Mouse (Mus musculus): ENCODE results near the gene Tmem94. TPM values are rescaled to one million over a fixed set of nuclear protein-coding genes. Genes with fewer than 3 reads are reported as not detected.

The Tmem94 gene
- polyA plus RNA-seq, 1 experiment from 2014 or later = 12.4 TPM

DNA sequence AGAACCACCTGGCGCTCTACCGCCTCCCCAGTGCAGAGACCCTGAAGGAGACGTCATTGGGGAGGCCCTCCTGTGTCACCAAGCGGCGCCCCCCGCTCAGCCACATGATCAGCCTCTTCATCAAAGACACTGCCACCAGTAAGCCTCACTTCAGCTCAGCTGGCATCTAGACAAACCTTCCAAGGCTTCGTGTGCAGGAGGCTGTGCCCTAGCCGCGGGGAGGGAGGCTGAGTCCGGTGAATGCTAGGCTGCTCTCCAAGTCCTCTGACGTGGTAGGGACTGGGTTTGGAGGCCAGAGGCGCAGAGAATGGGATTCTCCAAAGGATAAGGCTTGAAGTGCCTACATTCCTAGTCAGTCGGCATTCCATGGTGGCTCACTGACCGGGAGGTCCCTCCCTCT lies 27.1 kb downstream of the Tmem94 start:
- ATAC-seq (no peak), DNase-seq (ENCODE audit: low spot score) (no peak)
- H3K9me3 ChIP-seq (replicated peaks; ENCODE audit: control insufficient read depth, low read length) = no peaks in the 10 kb centered on the region
- H3K27ac ChIP-seq (ENCODE audit: low read depth, low read length) = no peak overlapping the region
- no peak overlapping the region for H3K4me3 ChIP-seq (ENCODE audit: low read depth, low read length)
- no peaks in the 10 kb centered on the region for H3K4me1 ChIP-seq (ENCODE audit: control insufficient read depth, insufficient read depth, low read length)
- H3K4me2 ChIP-seq (ENCODE audit: low read length) = no peak overlapping the region
- peaks cover 93% of the 10 kb centered on the region for H3K36me3 ChIP-seq (ENCODE audit: control insufficient read depth, insufficient read depth, low read length)
- no peak overlapping the region for H3K9ac ChIP-seq (ENCODE audit: low read length)
- WGBS = 84% methylated on average over 14 of the region's 14 CpGs
- H3K27me3 ChIP-seq (replicated peaks; ENCODE audit: control insufficient read depth, insufficient read depth, low read length) = no peaks in the 10 kb centered on the region

GRCm38 (mm10) chr11:115796898-115797297 lies 31.7 kb downstream of the Tmem94 start:
- no peaks in the 10 kb centered on the region for H3K27me3 ChIP-seq (replicated peaks; ENCODE audit: control insufficient read depth, insufficient read depth, low read length)
- H3K36me3 ChIP-seq (ENCODE audit: control insufficient read depth, insufficient read depth, low read length) = peaks cover 100% of the 10 kb centered on the region
- no peaks in the 10 kb centered on the region for H3K4me1 ChIP-seq (ENCODE audit: control insufficient read depth, insufficient read depth, low read length)
- ATAC-seq = no peak
- no peak overlapping the region for H3K4me2 ChIP-seq (ENCODE audit: low read length)
- H3K9me3 ChIP-seq (replicated peaks; ENCODE audit: control insufficient read depth, low read length) = no peaks in the 10 kb centered on the region
- WGBS = 85% methylated on average over 15 of the region's 15 CpGs
- DNase-seq (ENCODE audit: low spot score) = no peak
- H3K9ac ChIP-seq (ENCODE audit: low read length) = no peak overlapping the region
- H3K4me3 ChIP-seq (ENCODE audit: low read depth, low read length) = no peak overlapping the region
- no peak overlapping the region for H3K27ac ChIP-seq (ENCODE audit: low read depth, low read length)

DNA sequence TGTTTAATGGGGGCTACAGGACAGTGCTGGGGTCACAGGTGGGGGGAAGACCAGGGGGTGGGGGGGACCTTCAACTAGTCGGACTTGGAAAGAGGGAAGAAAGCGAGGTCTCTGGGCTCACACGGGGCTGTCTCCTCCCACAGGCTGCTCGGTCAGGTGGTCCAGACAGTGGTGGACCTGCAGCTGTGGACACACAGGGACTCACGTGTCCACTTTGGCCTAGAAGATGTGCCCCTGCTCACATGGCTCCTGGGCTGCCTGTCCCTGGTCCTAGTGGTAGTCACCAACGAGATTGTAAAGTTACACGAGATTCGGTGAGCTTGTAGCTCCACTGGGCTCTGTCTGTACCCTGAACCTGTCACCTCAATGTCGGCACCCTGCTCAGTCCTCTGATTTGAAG lies 32.4 kb downstream of the Tmem94 start:
- 92% methylated on average over 9 of the region's 9 CpGs for WGBS

DNA sequence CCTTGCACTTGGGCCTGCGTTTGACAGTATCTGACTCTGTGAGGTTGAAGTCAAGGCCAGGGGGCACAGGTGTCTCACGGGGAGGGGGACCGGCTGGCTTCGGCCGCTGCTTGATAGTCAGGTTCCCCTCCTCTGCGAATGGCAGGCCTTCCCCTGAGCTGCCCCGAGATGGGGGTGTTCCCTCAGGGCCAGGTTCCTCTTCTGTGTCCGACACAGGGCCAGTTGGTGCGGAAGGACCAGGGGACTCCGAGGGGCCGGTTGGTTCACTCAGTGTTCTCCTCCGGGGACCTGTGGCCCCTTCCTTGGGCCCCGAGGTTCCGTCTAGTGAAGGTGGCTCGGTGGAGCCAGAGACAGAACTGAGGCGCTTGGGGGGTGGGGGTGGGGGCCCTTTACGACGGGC lies 35.7 kb downstream of the Tmem94 start:
- 88% methylated on average over 17 of the region's 18 CpGs for WGBS
- no peak overlapping the region for H3K4me3 ChIP-seq (ENCODE audit: low read depth, low read length)
- no peak overlapping the region for H3K27ac ChIP-seq (ENCODE audit: low read depth, low read length)
- no peaks in the 10 kb centered on the region for H3K9me3 ChIP-seq (replicated peaks; ENCODE audit: control insufficient read depth, low read length)
- no peaks in the 10 kb centered on the region for H3K27me3 ChIP-seq (replicated peaks; ENCODE audit: control insufficient read depth, insufficient read depth, low read length)
- DNase-seq (ENCODE audit: low spot score) (no peak), ATAC-seq (no peak)
- H3K9ac ChIP-seq (ENCODE audit: low read length) = no peak overlapping the region
- no peaks in the 10 kb centered on the region for H3K4me1 ChIP-seq (ENCODE audit: control insufficient read depth, insufficient read depth, low read length)
- H3K4me2 ChIP-seq (ENCODE audit: low read length) = no peak overlapping the region
- H3K36me3 ChIP-seq (ENCODE audit: control insufficient read depth, insufficient read depth, low read length) = peaks cover 93% of the 10 kb centered on the region

More for the DNA sequence above, 32.4 kb downstream of the Tmem94 start:
- ATAC-seq (no peak), DNase-seq (ENCODE audit: low spot score) (no peak)
- Histone ChIP-seq H3K36me3 (ENCODE audit: control insufficient read depth, insufficient read depth, low read length) (peaks cover 100% of the 10 kb centered on the region), H3K27ac (ENCODE audit: low read depth, low read length) (no peak overlapping the region), H3K27me3 (replicated peaks; ENCODE audit: control insufficient read depth, insufficient read depth, low read length) (no peaks in the 10 kb centered on the region), H3K4me1 (ENCODE audit: control insufficient read depth, insufficient read depth, low read length) (no peaks in the 10 kb centered on the region), H3K4me2 (ENCODE audit: low read length) (no peak overlapping the region), H3K9me3 (replicated peaks; ENCODE audit: control insufficient read depth, low read length) (no peaks in the 10 kb centered on the region), H3K4me3 (ENCODE audit: low read depth, low read length) (no peak overlapping the region), H3K9ac (ENCODE audit: low read length) (no peak overlapping the region)

- no peak overlapping the region for H3K4me3 ChIP-seq (ENCODE audit: low read depth, low read length)
- H3K4me2 ChIP-seq (ENCODE audit: low read length) = no peak overlapping the region
- peaks cover 11% of the 10 kb centered on the region for H3K4me1 ChIP-seq (ENCODE audit: control insufficient read depth, insufficient read depth, low read length)
- ATAC-seq (no peak), DNase-seq (ENCODE audit: low spot score) (no peak)
- peaks cover 82% of the 10 kb centered on the region for H3K36me3 ChIP-seq (ENCODE audit: control insufficient read depth, insufficient read depth, low read length)
- no peak overlapping the region for H3K9ac ChIP-seq (ENCODE audit: low read length)
- 93% methylated on average over 24 of the region's 24 CpGs for WGBS
- no peak overlapping the region for H3K27ac ChIP-seq (ENCODE audit: low read depth, low read length)
- no peaks in the 10 kb centered on the region for H3K27me3 ChIP-seq (replicated peaks; ENCODE audit: control insufficient read depth, insufficient read depth, low read length)
- no peaks in the 10 kb centered on the region for H3K9me3 ChIP-seq (replicated peaks; ENCODE audit: control insufficient read depth, low read length)
Measured at GRCm38 (mm10) chr11:115803072-115803709, 38.0 kb downstream of the Tmem94 start.

DNA sequence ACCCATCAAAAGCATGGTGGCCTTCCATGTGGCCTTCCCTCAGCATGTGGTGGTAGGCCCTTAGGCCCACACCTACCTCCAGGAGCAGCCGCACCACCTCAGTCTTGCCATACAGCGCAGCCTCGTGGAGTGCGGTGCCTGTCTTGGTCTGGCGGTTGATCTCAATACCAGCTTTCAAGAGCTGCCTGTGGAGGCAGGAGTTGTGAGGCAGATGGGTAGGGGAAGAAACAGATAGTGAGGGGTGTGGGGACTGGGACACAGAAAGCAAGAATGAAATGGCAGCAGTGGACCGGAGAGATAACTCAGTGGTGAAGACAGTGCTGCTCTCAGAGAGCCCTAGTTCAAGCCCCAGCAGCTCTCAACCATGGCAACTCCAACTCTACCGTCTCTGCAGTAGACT lies 39.8 kb downstream of the Tmem94 start:
- H3K9me3 ChIP-seq (replicated peaks; ENCODE audit: control insufficient read depth, low read length) = no peaks in the 10 kb centered on the region
- H3K27me3 ChIP-seq (replicated peaks; ENCODE audit: control insufficient read depth, insufficient read depth, low read length) = no peaks in the 10 kb centered on the region
- no peak overlapping the region for H3K4me2 ChIP-seq (ENCODE audit: low read length)
- no peak for ATAC-seq
- peaks cover 64% of the 10 kb centered on the region for H3K36me3 ChIP-seq (ENCODE audit: control insufficient read depth, insufficient read depth, low read length)
- DNase-seq (ENCODE audit: low spot score) = no peak
- no peak overlapping the region for H3K4me3 ChIP-seq (ENCODE audit: low read depth, low read length)
- 97% methylated on average over 7 of the region's 7 CpGs for WGBS
- peaks cover 28% of the 10 kb centered on the region for H3K4me1 ChIP-seq (ENCODE audit: control insufficient read depth, insufficient read depth, low read length)
- no peak overlapping the region for H3K9ac ChIP-seq (ENCODE audit: low read length)
- H3K27ac ChIP-seq (ENCODE audit: low read depth, low read length) = no peak overlapping the region

GRCm38 (mm10) chr11:115806154-115806553 lies 40.9 kb downstream of the Tmem94 start:
- ATAC-seq (no peak), DNase-seq (ENCODE audit: low spot score) (no peak)
- 93% methylated on average over 10 of the region's 10 CpGs for WGBS
- H3K36me3 ChIP-seq (ENCODE audit: control insufficient read depth, insufficient read depth, low read length) = peaks cover 58% of the 10 kb centered on the region
- H3K9me3 ChIP-seq (replicated peaks; ENCODE audit: control insufficient read depth, low read length) = no peaks in the 10 kb centered on the region
- H3K9ac ChIP-seq (ENCODE audit: low read length) = no peak overlapping the region
- peaks cover 31% of the 10 kb centered on the region for H3K4me1 ChIP-seq (ENCODE audit: control insufficient read depth, insufficient read depth, low read length)
- H3K4me2 ChIP-seq (ENCODE audit: low read length) = no peak overlapping the region
- no peaks in the 10 kb centered on the region for H3K27me3 ChIP-seq (replicated peaks; ENCODE audit: control insufficient read depth, insufficient read depth, low read length)
- no peak overlapping the region for H3K4me3 ChIP-seq (ENCODE audit: low read depth, low read length)
- no peak overlapping the region for H3K27ac ChIP-seq (ENCODE audit: low read depth, low read length)

DNA sequence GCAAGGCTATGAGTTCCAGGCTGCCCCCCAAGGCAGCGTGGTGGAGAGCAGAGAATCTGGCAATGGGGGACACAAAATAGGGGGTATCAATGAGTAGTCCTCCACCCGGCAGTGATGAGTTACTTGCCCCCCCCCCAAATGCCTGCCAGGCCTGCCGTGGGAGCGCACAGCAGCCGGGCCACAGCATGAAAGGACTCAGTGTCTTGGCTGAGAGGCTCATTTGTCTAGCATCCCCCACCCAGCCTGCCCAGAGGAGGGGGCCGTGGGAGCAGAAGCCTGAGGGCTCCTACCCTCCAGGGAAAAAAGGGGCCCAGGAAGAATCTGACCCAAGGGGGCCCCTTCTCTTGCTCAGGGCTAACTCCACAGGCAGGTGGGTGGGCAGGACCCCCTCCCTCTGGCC lies 42.1 kb downstream of the Tmem94 start:
- peak; percentile 36; the same call in 1 of the 2 replicates for ATAC-seq
- Histone ChIP-seq H3K27ac (ENCODE audit: low read depth, low read length) (peak overlapping the region; percentile 78), H3K9me3 (replicated peaks; ENCODE audit: control insufficient read depth, low read length) (no peaks in the 10 kb centered on the region), H3K27me3 (replicated peaks; ENCODE audit: control insufficient read depth, insufficient read depth, low read length) (no peaks in the 10 kb centered on the region), H3K4me3 (ENCODE audit: low read depth, low read length) (no peak overlapping the region), H3K36me3 (ENCODE audit: control insufficient read depth, insufficient read depth, low read length) (peaks cover 49% of the 10 kb centered on the region), H3K9ac (ENCODE audit: low read length) (no peak overlapping the region; the same call in 1 of the 2 replicates), H3K4me1 (ENCODE audit: control insufficient read depth, insufficient read depth, low read length) (peaks cover 32% of the 10 kb centered on the region), H3K4me2 (ENCODE audit: low read length) (peak overlapping the region; percentile 66; the same call in 1 of the 2 replicates)
- DNase-seq (ENCODE audit: low spot score) = peak; percentile 52
- 13% methylated on average over 6 of the region's 6 CpGs for WGBS

GRCm38 (mm10) chr11:115807971-115808370 lies 42.7 kb downstream of the Tmem94 start:
- Histone ChIP-seq H3K4me3 (ENCODE audit: low read depth, low read length) (no peak overlapping the region), H3K27me3 (replicated peaks; ENCODE audit: control insufficient read depth, insufficient read depth, low read length) (no peaks in the 10 kb centered on the region), H3K9me3 (replicated peaks; ENCODE audit: control insufficient read depth, low read length) (no peaks in the 10 kb centered on the region), H3K36me3 (ENCODE audit: control insufficient read depth, insufficient read depth, low read length) (peaks cover 43% of the 10 kb centered on the region), H3K27ac (ENCODE audit: low read depth, low read length) (peak overlapping the region; percentile 78), H3K4me1 (ENCODE audit: control insufficient read depth, insufficient read depth, low read length) (peaks cover 37% of the 10 kb centered on the region), H3K4me2 (ENCODE audit: low read length) (peak overlapping the region; percentile 66; the same call in 1 of the 2 replicates), H3K9ac (ENCODE audit: low read length) (0 out of 2 replicates have a peak overlapping the region, but pooled peaks have one; percentile 21)
- DNase-seq (ENCODE audit: low spot score) (peak; percentile 48), ATAC-seq (peak; percentile 24)
- WGBS = 30% methylated on average over 11 of the region's 11 CpGs
